Mouse (Mus musculus) NIH3T3 (cell line): Measurements from ENCODE around the gene Cavin4.
"Not testable (repeated sequence)": the region's sequence is repeated elsewhere in the genome, so short reads cannot be mapped to it uniquely, and the experiment has no call there.

Source experiments
- DNase-seq: peaks from one replicate; pipeline ENCODE4 v3.0.0-alpha.2; 2012; ENCODE audit warnings: low read depth

The Cavin4 gene

GRCm38 (mm10) chr4:48674412-48674811, 11.1 kb downstream of the Cavin4 start:
- DNase-seq: no peak

- no peak for DNase-seq
Measured at GRCm38 (mm10) chr4:48676570-48677185, 13.4 kb downstream of the Cavin4 start.

DNA sequence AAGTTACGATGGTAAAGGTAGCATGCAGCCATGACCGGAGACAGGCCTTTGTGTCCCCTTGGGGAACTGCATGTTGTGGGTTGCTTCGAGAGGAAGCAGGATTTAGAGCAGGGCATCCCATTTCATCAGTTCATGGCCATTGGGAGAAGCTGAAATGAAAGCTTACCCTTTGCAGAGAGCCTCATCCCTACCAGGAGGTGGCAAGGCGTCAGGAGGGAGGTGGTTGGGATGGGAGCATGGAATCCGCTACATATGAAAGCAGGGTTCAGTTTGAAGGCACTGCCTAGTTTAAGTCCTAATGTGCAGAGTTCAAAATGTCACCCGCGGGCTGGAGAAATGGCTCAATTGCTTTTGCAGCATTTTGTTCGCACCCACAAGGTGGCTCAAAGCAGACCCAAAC, 14.0 kb downstream of the Cavin4 start:
- DNase-seq: no peak

DNA sequence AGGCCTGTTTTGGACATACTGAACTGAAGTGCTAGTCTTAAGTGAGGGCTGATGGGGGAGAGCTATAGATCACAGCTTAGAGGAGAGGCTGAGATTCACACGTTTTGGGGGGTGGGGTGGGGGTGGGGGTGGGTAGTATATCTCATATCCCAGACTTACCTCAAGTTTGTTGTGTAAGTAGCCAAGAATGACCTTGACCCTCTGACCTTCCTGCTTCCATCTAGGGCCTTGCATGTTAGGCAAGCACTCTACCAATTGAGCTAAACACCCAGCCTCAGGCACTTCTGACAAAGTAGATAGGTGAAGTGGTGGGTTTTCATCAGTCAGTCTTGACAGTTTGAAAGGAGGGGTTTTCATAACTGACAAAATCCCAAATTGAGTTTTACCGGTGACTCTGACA, 14.5 kb downstream of the Cavin4 start:
- no peak for DNase-seq

DNA sequence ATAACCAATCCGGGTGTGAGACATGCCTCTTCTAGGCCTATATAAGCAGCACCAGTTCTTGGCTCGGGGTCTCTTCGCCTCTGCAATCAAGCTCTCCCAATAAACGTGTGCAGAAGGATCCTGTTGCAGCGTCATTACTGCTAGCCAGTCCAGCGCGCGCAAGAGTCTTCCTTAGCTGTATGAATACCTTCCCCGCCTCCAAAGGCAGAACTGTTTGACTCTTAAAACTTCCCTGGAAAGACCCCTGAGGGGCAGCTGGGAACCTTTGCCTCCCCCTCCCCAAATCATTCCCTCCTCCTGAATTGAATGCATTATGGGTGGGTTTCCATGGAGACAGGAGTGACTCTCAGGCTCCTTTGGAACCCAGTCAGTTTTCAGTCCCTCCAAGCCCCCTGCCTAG, 15.5 kb downstream of the Cavin4 start:
- no peak for DNase-seq

- peak; percentile 14 for DNase-seq
Measured at GRCm38 (mm10) chr4:48679728-48680127, 16.4 kb downstream of the Cavin4 start.

GRCm38 (mm10) chr4:48680214-48680613, 16.9 kb downstream of the Cavin4 start:
- DNase-seq: no peak

DNA sequence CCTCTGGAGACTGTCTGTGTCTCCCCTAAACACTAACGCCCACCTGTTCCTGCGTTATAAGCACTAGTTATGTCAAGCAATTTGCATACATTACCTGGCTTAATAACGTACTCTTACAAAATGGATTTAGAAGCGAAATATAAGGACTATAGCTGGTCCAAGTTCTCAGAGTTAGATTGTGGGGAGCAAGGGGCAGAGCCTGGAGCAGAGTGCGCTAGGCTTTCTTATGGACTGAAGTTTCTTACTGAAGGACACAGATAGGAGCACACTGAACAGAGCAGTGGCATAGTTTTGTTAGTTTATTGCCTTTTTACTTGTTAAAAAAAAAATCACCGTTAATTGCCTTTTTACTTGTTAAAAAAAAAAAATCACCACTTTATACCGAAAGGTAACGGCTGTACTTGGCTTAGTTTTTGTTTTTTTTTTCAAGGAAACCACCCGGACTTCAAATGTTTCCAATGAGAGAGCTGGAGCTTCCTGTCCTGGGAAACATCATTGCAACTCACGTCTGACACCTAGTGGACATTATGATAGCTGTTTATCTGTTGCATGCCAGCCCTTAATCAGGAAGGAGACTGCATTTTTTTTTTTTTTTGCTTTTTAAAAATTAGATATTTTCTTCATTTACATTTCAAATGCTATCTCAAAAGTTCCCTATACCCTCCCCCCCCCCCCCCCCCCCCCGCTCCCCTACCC, 17.5 kb downstream of the Cavin4 start:
- DNase-seq: peak; percentile 93

DNA sequence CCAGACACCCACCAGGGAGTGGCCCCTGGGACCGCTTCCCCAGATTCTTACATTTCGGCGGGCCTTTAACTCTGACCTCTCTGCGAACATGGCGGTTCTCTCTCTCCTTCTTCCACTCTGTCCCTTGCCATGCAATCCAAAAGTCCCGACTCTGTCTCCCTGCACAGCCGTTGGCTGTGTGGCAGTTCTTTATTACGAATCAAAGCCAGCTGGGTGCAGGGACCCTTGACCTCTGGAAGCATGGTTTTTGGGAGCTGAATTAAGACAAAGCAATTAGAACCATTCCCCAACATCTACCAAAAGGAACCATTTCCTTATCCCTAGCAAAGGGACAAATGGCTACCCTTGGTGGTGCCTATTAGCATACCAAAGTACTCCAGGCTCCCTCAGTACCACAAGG, 19.8 kb downstream of the Cavin4 start:
- no peak for DNase-seq

GRCm38 (mm10) chr4:48683633-48684209, 20.4 kb downstream of the Cavin4 start:
- not testable (repeated sequence) for DNase-seq

- no peak for DNase-seq
Measured at GRCm38 (mm10) chr4:48684593-48685187, 21.4 kb downstream of the Cavin4 start.

DNA sequence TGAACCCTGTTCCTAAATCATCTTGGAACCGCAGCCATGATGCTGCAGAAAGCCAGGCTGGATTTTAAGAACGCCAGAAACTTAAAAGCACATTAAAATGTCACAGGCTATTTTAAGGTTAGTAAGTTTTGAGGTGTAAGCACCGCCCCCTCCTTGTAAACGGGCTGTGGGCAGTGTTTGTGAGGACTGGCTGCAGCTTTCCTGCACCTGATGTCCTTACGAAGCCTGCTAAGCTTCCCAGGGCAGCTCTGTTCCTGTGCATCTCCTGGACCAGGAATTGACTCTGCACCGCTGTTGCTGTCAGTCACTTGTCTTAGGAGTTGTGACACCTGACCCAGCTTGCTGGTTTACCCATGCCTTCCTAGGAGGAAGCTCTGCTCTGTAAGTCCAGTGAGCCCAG, 24.8 kb downstream of the Cavin4 start:
- DNase-seq: no peak

DNA sequence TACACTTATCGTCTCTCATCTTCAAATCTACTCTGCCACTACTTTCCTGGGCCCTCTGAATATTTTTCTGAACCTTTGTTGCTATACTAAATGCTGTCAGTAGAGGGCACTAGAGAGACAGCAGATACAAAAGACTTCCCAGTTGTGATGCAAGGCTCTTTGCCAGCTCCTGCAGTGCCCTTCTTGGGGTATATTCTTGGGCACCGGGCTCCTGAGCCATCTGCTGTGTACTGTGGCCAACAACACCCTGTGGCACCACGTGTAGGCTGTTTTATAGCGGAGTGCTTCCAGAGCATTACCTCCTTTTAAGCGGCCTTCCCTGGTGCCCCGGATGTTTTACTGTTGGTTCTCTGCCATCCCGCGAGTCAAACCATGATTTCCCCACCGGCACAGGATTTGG, 27.3 kb downstream of the Cavin4 start:
- DNase-seq: peak; percentile 68

DNA sequence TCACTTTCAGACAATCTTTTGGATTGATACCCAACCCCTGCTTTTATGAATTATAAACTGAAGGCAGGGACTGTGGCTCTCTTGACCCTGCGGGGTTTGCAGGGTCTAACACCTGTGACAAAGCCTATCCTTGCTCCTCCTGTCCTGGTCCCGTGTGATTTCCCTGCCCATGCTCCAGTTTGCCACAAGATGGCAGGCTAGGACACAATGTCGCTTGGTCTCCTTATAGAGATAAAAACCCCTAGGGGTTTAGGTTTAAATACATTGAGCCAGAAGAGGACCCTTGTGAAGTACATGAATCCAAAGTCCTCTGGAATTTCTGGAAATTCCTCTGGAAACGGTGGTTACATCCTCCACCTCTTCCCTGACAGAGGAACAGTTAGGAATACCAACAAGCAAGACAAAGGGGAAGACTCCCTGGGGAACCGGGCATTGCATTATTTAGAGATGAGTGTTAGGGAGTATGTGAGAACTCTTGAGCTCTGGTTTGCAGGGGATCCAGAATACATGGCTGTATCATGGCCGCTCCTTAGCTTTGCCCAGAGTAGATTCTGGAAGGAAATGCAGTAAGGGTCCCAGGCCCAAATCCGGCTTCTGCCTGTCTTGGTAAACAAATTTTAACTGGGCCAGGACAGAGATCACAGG, 28.6 kb downstream of the Cavin4 start:
- peak; percentile 75 for DNase-seq

- DNase-seq: no peak
Measured at GRCm38 (mm10) chr4:48692736-48693292, 29.5 kb downstream of the Cavin4 start.

DNA sequence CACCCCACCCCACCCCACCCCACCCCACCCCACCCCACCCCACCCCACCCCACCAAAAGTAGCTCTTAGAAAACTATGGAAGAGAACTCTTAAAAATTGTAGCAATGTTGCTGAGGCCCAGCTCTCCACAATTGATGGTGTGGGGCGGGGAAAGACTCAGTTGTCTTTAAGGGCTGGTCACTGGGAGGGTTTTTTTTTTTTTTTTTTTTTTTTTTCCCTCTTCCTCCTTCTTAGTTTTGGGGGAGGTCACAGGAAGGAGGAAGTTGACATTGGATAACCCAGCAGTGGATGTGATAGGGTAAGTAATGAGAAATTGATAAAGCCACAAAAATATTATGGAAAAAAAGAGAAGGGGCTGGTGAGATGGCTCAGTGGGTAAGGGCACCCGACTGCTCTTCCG, 33.4 kb downstream of the Cavin4 start:
- DNase-seq: no peak

DNA sequence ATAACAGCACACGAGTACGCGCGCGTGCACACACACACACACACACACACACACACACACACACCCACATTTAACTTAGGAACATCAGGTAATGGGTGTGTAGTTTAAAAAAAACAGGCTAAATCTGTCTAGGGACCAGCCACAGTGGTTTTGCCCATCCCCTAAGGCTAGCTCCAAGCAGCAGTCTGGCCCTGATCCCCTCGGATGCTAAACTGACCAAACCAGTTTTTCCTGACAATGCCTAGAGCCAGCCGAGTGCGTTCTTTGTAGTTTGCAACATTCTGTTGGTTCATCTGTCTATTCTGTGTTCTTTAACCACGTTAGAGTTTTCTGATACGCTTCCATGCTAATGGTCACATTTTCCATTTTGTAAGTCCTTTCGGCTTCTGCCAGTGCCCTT, 34.0 kb downstream of the Cavin4 start:
- no peak for DNase-seq

DNA sequence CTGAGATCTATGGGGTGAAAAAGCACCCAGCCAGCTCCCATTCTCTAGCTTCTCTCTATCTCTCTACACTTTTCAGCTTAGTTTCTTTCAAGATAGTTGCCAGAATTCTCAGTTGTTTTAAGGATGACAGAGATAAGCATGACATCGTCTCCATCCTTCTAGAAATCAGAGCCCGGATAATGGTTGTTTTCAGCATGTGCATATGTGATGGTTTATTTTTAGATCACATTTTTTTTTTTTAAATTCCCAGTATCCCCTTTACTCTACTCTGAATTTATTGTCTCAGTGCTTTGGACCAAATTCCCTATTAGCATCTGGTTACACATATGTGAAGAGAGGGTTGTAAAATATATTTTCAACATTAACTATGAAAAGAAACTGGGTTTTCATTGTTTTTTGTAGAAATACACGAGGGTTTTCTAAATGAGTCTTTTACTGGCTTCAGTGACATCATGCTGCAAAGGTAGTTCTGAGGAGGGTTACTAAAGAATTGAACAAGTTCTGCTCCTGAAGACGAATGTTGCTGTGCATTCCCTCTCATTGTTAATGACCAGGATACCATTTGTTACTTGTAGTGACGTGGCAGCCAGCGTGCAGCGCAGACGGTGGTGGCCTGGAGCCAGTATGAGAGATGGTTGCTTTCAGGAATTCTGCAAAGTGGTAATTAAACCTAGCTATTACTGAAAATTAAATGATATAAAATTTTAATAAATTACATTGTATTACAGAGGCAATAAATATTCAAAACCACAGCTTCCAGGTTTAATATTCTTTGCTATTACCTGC, 52.7 kb downstream of the Cavin4 start:
- DNase-seq: no peak

GRCm38 (mm10) chr4:48716817-48717216, 53.5 kb downstream of the Cavin4 start:
- DNase-seq: no peak
